Mouse (Mus musculus): ENCODE results near the gene C1ql4.

DNA sequence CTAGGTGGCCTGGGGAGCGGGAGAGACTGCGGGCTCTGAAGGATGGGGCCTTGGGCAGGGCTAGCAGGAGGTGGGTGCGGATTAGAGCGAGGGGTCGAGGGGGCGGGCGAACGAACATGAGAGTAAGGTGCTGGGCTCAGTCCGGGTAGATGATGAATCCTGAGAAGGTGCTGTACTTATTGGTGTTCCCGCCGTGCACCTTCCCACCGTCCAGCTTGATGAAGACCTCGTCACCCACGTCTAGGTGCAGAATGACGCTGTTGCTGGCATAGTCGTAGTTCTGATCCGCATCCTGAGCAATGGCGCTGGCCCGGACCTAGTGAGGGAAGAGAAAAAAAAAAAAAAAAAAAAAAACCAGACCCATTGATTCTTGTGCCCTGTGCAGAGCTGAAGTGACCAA is 3.0 kb downstream of the C1ql4 start:
- TF ChIP-seq GATA1 (IDR thresholded peaks at IDR 0.05; ENCODE audit: borderline replicate concordance, low read length): no peak
- TF ChIP-seq FLI1 (IDR thresholded peaks at IDR 0.05; ENCODE audit: low read length): no peak
